Mouse (Mus musculus) layer of hippocampus, adult 2 months (tissue): ENCODE results near the gene Pecam1. TPM values are rescaled to one million over a fixed set of nuclear protein-coding genes. Genes with fewer than 3 reads are reported as not detected.
"Not testable (repeated sequence)": the region's sequence is repeated elsewhere in the genome, so short reads cannot be mapped to it uniquely, and the experiment has no call there.

Experiments
- DNase-seq, 2 experiments: peaks; one replicate each; pipeline ENCODE4 v3.0.0; 2022; ENCODE audit warnings: low spot score in 2 of 2
- H3K27ac ChIP-seq: fragments of 200-600 bp; 2 replicates; pipeline ENCODE4 v1.8.1; 2022
- H3K4me3 ChIP-seq: fragments of 200-600 bp; 2 replicates; pipeline ENCODE4 v1.8.1; 2022; ENCODE audit warnings: mild to moderate bottlenecking
- CTCF ChIP-seq: fragments of 200-600 bp; conservative IDR thresholded peaks from 2 replicates; pipeline ENCODE4 v1.8.1; 2022; ENCODE audit warnings: antibody characterized with exemption, mild to moderate bottlenecking, moderate library complexity
- total RNA-seq, 2 experiments: library from RNA; stranded (reverse); gene quantifications; 2 replicates each; pipeline ENCODE4 v1.2.3; 2021

Gene Pecam1
- total RNA-seq, 2 experiments from 2014 or later: 15.9 to 20.4 TPM

DNA sequence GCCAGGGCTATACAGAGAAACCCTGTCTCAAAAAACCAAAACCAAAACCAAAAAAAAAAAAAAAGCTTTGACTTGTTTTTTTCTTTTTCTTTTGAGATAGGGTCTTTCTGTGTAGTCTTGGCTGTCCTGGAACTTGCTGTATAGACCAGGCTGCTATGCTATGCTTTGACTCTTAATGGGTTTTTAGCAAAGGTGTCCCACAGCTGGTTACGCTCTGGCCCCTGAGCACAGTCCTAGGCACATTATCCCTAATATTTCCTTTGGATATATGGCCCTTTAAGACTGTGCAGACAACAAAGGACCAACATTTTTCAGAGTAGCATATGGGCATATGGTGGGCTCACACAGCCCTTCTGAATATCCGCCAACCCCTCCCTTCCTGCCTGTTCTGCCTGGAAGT, 11.3 kb downstream of the Pecam1 start:
- Histone ChIP-seq H3K27ac (no peak overlapping the region), H3K4me3 (no peak overlapping the region)
- TF ChIP-seq CTCF: no peak
- DNase-seq: no peak

GRCm38 (mm10) chr11:106737178-106737621, 13.2 kb downstream of the Pecam1 start:
- DNase-seq: peak; percentile 34 to 35
- Histone ChIP-seq H3K4me3 (peak overlapping the region; percentile 5; the same call in 1 of the 2 replicates), H3K27ac (peak overlapping the region; percentile 90)
- no peak for TF ChIP-seq CTCF

DNA sequence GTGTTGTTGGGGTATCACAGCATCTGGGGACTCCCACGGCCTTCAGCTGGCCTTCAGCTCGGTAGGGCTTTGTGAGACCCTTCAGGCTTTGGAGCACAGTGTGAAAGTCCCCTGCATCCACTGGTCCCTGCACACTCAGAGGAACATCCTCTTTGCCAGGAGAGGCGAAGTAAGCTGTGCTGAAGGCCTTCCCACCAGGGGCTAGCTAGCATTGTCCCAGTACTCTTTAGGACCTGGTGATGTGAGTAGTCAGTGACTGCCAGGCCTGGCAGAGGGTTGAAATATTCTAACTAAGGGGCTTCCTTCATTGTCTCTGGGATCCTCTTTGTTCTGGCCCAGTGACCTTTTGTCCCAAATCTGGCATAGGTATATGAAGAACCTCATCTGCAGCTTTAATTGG, 13.8 kb downstream of the Pecam1 start:
- H3K27ac ChIP-seq: peak overlapping the region; percentile 90
- no peak for TF ChIP-seq CTCF
- no peak for DNase-seq
- no peak overlapping the region for H3K4me3 ChIP-seq

GRCm38 (mm10) chr11:106730714-106731113, 19.7 kb downstream of the Pecam1 start:
- no peak for TF ChIP-seq CTCF
- DNase-seq: no peak
- Histone ChIP-seq H3K27ac (no peak overlapping the region), H3K4me3 (no peak overlapping the region)

DNA sequence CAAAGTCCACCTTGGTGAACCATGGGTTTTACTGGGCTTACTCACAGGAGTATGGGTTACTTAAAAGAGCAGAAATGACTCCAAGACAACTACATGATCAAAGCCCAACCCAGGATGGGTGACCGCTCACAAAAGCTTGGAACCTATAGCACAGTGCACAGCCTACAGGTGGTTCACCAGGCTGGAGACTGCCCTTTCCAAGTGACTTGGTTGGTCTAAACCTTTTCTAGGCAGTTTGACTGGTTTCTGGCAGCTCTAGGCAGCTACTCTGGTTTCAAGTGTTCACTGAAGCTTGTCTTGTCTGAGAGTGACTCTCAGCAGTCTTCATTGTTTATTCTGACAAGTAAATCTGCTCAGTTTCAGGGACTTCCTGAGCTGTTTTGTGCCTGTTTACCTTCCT, 20.8 kb downstream of the Pecam1 start:
- H3K4me3 ChIP-seq: no peak overlapping the region
- no peak for TF ChIP-seq CTCF
- DNase-seq: no peak

DNA sequence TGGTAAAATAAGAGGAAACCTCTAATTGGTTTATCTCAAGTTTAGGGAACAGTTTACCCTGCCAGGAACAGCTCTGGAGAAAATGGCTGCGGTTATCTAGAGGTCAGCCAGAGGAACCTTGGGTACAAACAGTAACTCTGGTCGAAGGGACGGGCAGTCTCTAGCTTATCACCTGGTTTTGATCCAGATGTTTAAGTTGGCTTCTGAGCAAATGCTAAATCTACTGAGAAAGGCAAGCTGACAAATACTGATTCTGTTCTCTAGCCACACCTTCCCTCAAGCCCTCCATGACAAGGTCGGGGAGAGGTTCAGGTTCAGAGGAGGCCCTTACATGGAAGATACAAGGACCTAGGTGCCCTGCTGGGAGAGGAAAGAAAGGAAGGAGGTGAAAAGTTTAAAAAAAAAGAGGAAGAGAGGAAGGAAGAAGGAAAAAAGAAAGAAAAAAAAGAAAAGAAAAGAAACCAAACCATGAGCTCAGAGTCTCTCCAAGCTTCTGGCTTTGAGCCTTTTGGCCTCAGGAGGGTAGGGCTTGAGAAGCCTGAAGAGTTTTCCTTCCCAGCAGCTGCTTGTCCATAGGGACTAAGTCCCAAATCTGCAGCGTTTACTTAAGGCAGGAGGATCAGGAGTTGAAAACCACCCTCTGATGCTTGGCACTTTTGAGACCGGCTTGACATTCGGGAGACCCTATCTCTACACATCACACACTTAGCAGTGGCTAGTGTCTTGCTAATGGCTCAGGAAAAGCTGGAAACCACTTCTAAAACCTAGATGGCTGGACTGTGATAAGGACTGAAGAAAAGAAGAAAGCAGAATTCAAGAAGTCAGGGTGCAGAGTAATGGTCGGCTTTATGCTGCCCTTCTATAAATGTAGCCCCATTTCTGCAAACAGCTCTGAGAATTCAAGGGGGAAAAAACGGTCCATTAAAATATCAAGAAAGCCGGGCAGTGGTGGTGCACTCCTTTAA, 21.7 kb downstream of the Pecam1 start:
- DNase-seq: no peak
- Histone ChIP-seq H3K4me3 (no peak overlapping the region), H3K27ac (no peak overlapping the region)
- no peak for TF ChIP-seq CTCF

More for the DNA sequence above, 20.8 kb downstream of the Pecam1 start:
- no peak overlapping the region for H3K27ac ChIP-seq

GRCm38 (mm10) chr11:106727967-106728366, 22.5 kb downstream of the Pecam1 start:
- Histone ChIP-seq H3K27ac (peak overlapping the region; percentile 48; the same call in 1 of the 2 replicates), H3K4me3 (no peak overlapping the region)
- no peak for DNase-seq
- TF ChIP-seq CTCF: no peak

GRCm38 (mm10) chr11:106724916-106725235, 25.6 kb downstream of the Pecam1 start:
- H3K4me3 ChIP-seq, H3K27ac ChIP-seq, DNase-seq: not testable (repeated sequence)

- no peak for TF ChIP-seq CTCF
- no peak for DNase-seq
- no peak overlapping the region for H3K27ac ChIP-seq
- H3K4me3 ChIP-seq: no peak overlapping the region
Measured at GRCm38 (mm10) chr11:106724176-106724915, 26.1 kb downstream of the Pecam1 start.

DNA sequence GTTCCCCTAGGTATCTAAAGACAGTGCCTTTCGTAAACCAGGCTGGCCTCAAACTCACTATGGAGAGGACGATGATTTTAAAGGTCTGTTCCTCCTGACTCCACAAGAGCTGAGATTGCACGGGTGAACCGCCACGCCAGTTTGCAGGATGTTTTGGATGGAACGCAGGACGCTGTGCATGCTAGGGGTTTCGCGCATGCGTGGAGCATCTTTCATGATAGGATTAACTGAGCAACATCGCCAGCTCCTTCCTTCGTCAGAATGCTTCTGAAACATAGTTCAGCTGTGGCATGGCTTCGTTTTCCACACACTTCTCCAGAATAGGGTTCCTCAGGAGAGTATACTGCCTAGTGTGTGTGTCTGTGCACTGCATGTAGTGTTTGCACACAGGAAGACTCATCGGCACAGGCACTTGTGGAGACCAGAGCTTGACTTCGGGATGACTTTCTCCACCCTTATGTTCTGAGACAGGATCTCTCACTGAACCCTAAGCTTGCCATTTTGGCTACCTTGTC, 26.8 kb downstream of the Pecam1 start:
- TF ChIP-seq CTCF: no peak
- DNase-seq: no peak
- H3K4me3 ChIP-seq: no peak overlapping the region
- no peak overlapping the region for H3K27ac ChIP-seq

GRCm38 (mm10) chr11:106722831-106723361, 27.5 kb downstream of the Pecam1 start:
- Histone ChIP-seq H3K4me3 (no peak overlapping the region), H3K27ac (no peak overlapping the region)
- TF ChIP-seq CTCF: no peak
- DNase-seq: no peak

DNA sequence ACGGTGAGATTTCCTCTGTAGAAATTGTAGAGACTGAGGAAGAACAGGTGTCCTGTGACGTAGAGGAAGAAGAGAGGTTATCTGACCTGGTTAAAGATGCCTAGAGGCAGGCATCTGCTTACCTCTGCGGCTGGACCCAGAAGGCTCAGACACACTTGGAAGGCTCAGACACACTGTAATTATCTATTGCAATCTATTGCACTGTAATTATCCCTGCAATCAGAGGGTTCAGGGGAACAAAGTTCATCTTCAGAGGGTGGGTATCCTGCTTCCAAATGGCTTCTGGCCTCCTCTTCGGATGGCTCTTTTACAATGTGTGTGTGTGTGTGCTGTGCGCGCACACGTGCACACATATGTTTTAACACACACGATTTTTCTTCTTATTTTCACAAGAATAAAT, 30.0 kb downstream of the Pecam1 start:
- no peak for TF ChIP-seq CTCF
- DNase-seq: no peak
- H3K4me3 ChIP-seq: no peak overlapping the region
- H3K27ac ChIP-seq: no peak overlapping the region

- Histone ChIP-seq H3K4me3 (no peak overlapping the region), H3K27ac (no peak overlapping the region)
- no peak for TF ChIP-seq CTCF
- no peak for DNase-seq
Measured at GRCm38 (mm10) chr11:106716568-106716967, 33.9 kb downstream of the Pecam1 start.
